Mouse (Mus musculus): ENCODE measurements around the gene Arhgap27. TPM values are rescaled to one million over a fixed set of nuclear protein-coding genes. Genes with fewer than 3 reads are reported as not detected.

Gene Arhgap27
- total and polyA plus RNA-seq, 3 experiments = 11.8 to 30.9 (median 26.1) TPM

DNA sequence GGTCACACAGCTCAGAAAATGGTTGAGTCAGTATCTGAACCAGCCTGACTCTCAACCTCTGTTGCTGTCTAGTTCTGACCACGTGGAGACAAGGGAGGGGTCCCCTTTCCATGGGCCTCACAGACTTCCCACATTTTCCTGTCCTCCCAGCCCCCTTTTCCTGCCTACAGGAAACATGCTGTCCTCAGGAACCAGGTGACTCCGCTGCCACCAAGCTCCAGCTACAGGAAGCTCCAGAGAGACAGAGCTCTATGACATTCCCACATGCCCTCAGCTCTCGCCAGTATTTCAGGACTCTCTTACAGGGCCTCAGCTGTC lies 7.7 kb upstream of the Arhgap27 start:
- H3K4me2 ChIP-seq (ENCODE audit: insufficient read depth, low read depth, poor library complexity, severe bottlenecking) = peak overlapping the region; percentile 77; the same call in 1 of the 2 replicates
- peaks cover 30 to 88% of the 10 kb centered on the region in 2 experiments for H3K36me3 ChIP-seq (replicated peaks in 1 of 2; ENCODE audit: control insufficient read depth in 1 of 2, insufficient read depth in 1 of 2, low read length in 1 of 2)
- H3K27ac ChIP-seq (ENCODE audit: insufficient read depth, low read depth) = peak overlapping the region; percentile 67

DNA sequence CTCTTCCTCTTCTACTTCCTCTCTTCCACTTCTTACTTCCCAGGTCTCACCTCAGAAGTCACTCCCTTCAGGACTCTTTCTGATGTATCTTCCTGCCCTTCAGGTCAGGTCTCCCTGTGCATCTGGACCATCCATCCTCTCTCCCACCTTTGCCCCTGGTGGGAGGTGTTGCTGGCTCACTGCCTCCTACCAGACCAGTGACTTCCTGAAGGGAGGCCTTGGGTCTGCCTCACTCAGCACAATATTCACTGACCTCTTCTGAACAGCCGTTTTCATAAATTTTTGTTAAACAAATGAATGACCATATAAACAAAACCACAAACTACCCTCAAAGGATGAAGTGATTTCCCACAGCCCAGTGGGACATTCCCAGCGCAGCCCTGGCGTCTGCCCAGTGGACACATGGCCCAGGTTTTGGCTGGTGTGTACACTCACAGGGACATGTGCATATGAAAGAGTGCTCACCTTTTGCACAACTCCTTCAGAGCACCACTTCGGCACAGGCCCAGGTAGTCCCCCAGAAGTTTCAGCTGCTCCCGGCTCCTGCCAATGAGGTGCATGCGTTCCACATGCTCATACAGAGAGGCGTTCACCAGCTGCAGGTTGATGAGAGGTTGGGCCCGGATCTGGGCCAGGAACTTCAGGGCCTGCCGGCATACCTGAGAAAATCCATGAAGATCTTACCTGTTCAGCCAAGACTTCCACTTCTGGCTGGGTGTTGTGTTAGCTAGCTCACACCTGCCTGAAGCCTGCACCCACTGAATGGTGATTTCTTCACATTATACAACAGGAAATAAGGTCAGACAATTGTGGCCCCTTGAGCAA lies 7.1 kb upstream of the Arhgap27 start:
- dilution Hi-C loops (cut with MboI; ENCODE audit: extremely low pct_ligation_motif_present, extremely low pct_unique_long_range_greater_than_20kb, low sequenced_read_pairs) = no loop called here
- Histone ChIP-seq H3K4me2 (ENCODE audit: insufficient read depth, low read depth, poor library complexity, severe bottlenecking) (peak overlapping the region; percentile 77), H3K36me3 (replicated peaks in 1 of 2; ENCODE audit: control insufficient read depth in 1 of 2, insufficient read depth in 1 of 2, low read length in 1 of 2) (peaks cover 34 to 88% of the 10 kb centered on the region in 2 experiments), H3K9ac (ENCODE audit: insufficient read depth, low read depth) (peak overlapping the region; percentile 30), H3K4me1 (ENCODE audit: control insufficient read depth in 1 of 2, insufficient read depth in 2 of 2) (peaks cover 52 to 76% of the 10 kb centered on the region in 2 experiments), H3K79me2 (replicated peaks; ENCODE audit: control insufficient read depth, extremely low read depth, insufficient read depth, poor library complexity, severe bottlenecking) (no peaks in the 10 kb centered on the region), H3K27ac (ENCODE audit: insufficient read depth, low read depth) (peak overlapping the region; percentile 83), H3K4me3 (replicated peaks in 1 of 3; ENCODE audit: low read depth in 2 of 3, low read length in 2 of 3, poor library complexity in 1 of 3) (peak overlapping the region in 2 of 3 experiments; percentile 29 to 49), H3K9me3 (replicated peaks; ENCODE audit: low read length) (no peaks in the 10 kb centered on the region), H3K27me3 (replicated peaks) (no peaks in the 10 kb centered on the region)
- DNase-seq (ENCODE audit: extremely low read depth) = no peak
- in situ Hi-C loops (cut with MboI; ENCODE audit: low pct_ligation_motif_present, low pct_unique_long_range_greater_than_20kb, low sequenced_read_pairs) = no loop called here
- TF ChIP-seq MEF2A (IDR thresholded peaks at IDR 0.05; ENCODE audit: borderline replicate concordance, low read depth, low read length) = peak; percentile 68; the same call in 1 of the 2 replicates
- no peak for TF ChIP-seq TBP (conservative IDR thresholded peaks at IDR 0.05; ENCODE audit: low read depth, low read length)
- TF ChIP-seq MAX (IDR thresholded peaks at IDR 0.05; ENCODE audit: low read length) = peak; percentile 84
- TF ChIP-seq ELF1 (IDR thresholded peaks at IDR 0.05; ENCODE audit: low read depth, low read length) = peak; percentile 79
- peak; percentile 86 for TF ChIP-seq MAFK (IDR thresholded peaks at IDR 0.05; ENCODE audit: insufficient replicate concordance, low read length)
- TF ChIP-seq NRF1 (IDR thresholded peaks at IDR 0.05; ENCODE audit: low read depth, low read length) = peak; percentile 52; the same call in 1 of the 2 replicates
- TF ChIP-seq TCF12 (IDR thresholded peaks at IDR 0.05; ENCODE audit: low read depth, low read length) = peak; percentile 87
- peak; percentile 42; the same call in 1 of the 2 replicates for TF ChIP-seq RCOR1 (conservative IDR thresholded peaks at IDR 0.05; ENCODE audit: low read depth, low read length)
- no peak for TF ChIP-seq ZMIZ1 (IDR thresholded peaks at IDR 0.05; ENCODE audit: low read depth, low read length)
- no peak for TF ChIP-seq GABPA (IDR thresholded peaks at IDR 0.05; ENCODE audit: insufficient replicate concordance, low read depth, low read length)
- no peak for TF ChIP-seq ZNF384 (IDR thresholded peaks at IDR 0.05; ENCODE audit: low read depth, low read length)
- TF ChIP-seq CHD2 (IDR thresholded peaks at IDR 0.05; ENCODE audit: low read length) = peak; percentile 15; the same call in 1 of the 2 replicates
- TF ChIP-seq MXI1 (IDR thresholded peaks at IDR 0.05; ENCODE audit: low read depth, low read length) = peak; percentile 75; the same call in 1 of the 2 replicates
- peak; percentile 80 for TF ChIP-seq EP300 (IDR thresholded peaks at IDR 0.05; ENCODE audit: low read length)
- no peak for TF ChIP-seq SMC3 (IDR thresholded peaks at IDR 0.05; ENCODE audit: low read depth, low read length)
- TF ChIP-seq USF2 (conservative IDR thresholded peaks at IDR 0.05; ENCODE audit: low read depth, low read length) = no peak
- TF ChIP-seq USF1 (IDR thresholded peaks at IDR 0.05; ENCODE audit: low read depth, low read length) = no peak
- TF ChIP-seq POLR2AphosphoS2 (IDR thresholded peaks at IDR 0.05; ENCODE audit: low read depth, low read length) = peak; percentile 51; the same call in 1 of the 2 replicates
- peak; percentile 91 for TF ChIP-seq MYC (IDR thresholded peaks at IDR 0.05; ENCODE audit: low read depth, low read length)
- no peak for TF ChIP-seq MAZ (IDR thresholded peaks at IDR 0.05; ENCODE audit: low read depth, low read length)
- TF ChIP-seq POLR2A (IDR thresholded peaks at IDR 0.05; ENCODE audit: low read depth, low read length) = peak; percentile 48
- TF ChIP-seq E2F4 (IDR thresholded peaks at IDR 0.05; ENCODE audit: insufficient replicate concordance, low read depth, low read length) = no peak
- no peak for TF ChIP-seq RAD21 (IDR thresholded peaks at IDR 0.05; ENCODE audit: low read depth, low read length)
- TF ChIP-seq IRF4 (IDR thresholded peaks at IDR 0.05; ENCODE audit: low read depth, low read length) = peak; percentile 78
- no peak; the same call in 1 of the 2 replicates for TF ChIP-seq JUN (IDR thresholded peaks at IDR 0.05; ENCODE audit: insufficient read depth, low read depth, low read length)
- TF ChIP-seq KAT2A (IDR thresholded peaks at IDR 0.05; ENCODE audit: insufficient replicate concordance, low read length) = no peak
- peak; percentile 89 for TF ChIP-seq SIN3A (IDR thresholded peaks at IDR 0.05; ENCODE audit: low read length)
- peak; percentile 74 for TF ChIP-seq ETS1 (conservative IDR thresholded peaks at IDR 0.05; ENCODE audit: low read depth, low read length)
- TF ChIP-seq NELFE (IDR thresholded peaks at IDR 0.05; ENCODE audit: low read depth, low read length) = 0 out of 2 replicates have a peak, but pooled peaks have one; percentile 26

More for the DNA sequence above, 7.7 kb upstream of the Arhgap27 start:
- Histone ChIP-seq H3K27me3 (replicated peaks) (no peaks in the 10 kb centered on the region), H3K79me2 (replicated peaks; ENCODE audit: control insufficient read depth, extremely low read depth, insufficient read depth, poor library complexity, severe bottlenecking) (no peaks in the 10 kb centered on the region), H3K4me3 (replicated peaks in 1 of 3; ENCODE audit: low read depth in 2 of 3, low read length in 2 of 3, poor library complexity in 1 of 3) (no peak overlapping the region), H3K9me3 (replicated peaks; ENCODE audit: low read length) (no peaks in the 10 kb centered on the region), H3K9ac (ENCODE audit: insufficient read depth, low read depth) (no peak overlapping the region), H3K4me1 (ENCODE audit: control insufficient read depth in 1 of 2, insufficient read depth in 2 of 2) (peaks cover 55 to 82% of the 10 kb centered on the region in 2 experiments)
- TF ChIP-seq MYC (IDR thresholded peaks at IDR 0.05; ENCODE audit: low read depth, low read length) (0 out of 2 replicates have a peak, but pooled peaks have one; percentile 0), ZC3H11A (IDR thresholded peaks at IDR 0.05; ENCODE audit: low read depth, low read length) (no peak), MAX (IDR thresholded peaks at IDR 0.05; ENCODE audit: low read length) (peak; percentile 11; the same call in 1 of the 2 replicates), TBP (conservative IDR thresholded peaks at IDR 0.05; ENCODE audit: low read depth, low read length) (0 out of 2 replicates have a peak, but pooled peaks have one; percentile 19), GABPA (IDR thresholded peaks at IDR 0.05; ENCODE audit: insufficient replicate concordance, low read depth, low read length) (no peak)
- dilution Hi-C loops (cut with MboI; ENCODE audit: extremely low pct_ligation_motif_present, extremely low pct_unique_long_range_greater_than_20kb, low sequenced_read_pairs) (no loop called here), in situ Hi-C loops (cut with MboI; ENCODE audit: low pct_ligation_motif_present, low pct_unique_long_range_greater_than_20kb, low sequenced_read_pairs) (no loop called here)
- DNase-seq (ENCODE audit: extremely low read depth) = no peak
